Mouse (Mus musculus) monocyte, adult 5-6 weeks (primary cell): ENCODE measurements at regions not wholly inside any gene's neighbourhood (a gene's known extent, or its start where the extent isn't known, plus 50 kb on each side); places are given as distances from the start of the nearest gene placed in this dataset.

Experiments used
- ATAC-seq: fragments of 153-309, 156-312 bp; replicated peaks from 2 replicates; pipeline ENCODE4 v1.8.0; 2017; ENCODE audit warnings: mild to moderate bottlenecking; ENCODE audit not compliant: low TSS enrichment, insufficient number of reproducible peaks, severe bottlenecking, poor library complexity, low FRiP score

- no peak for ATAC-seq
These were observed 60.4 kb upstream of the Cd83 start for GRCm38 (mm10) chr13:43724161-43724560.

GRCm38 (mm10) chr13:43725698-43726097 is 58.9 kb upstream of the Cd83 start:
- ATAC-seq, result peak; percentile 78

GRCm38 (mm10) chr13:43726895-43727341 is 57.7 kb upstream of the Cd83 start:
- ATAC-seq, result no peak

- no peak for ATAC-seq
These were observed 55.0 kb upstream of the Cd83 start for GRCm38 (mm10) chr13:43729617-43730016.

- no peak for ATAC-seq
These were observed 51.5 kb upstream of the Cd83 start for GRCm38 (mm10) chr13:43733061-43733460.

GRCm38 (mm10) chr13:43734641-43735040 is 49.9 kb upstream of the Cd83 start:
- no peak for ATAC-seq
